Mouse (Mus musculus) heart, postnatal 0 days (tissue): ENCODE results near the gene Brwd1. TPM values are rescaled to one million over a fixed set of nuclear protein-coding genes. Genes with fewer than 3 reads are reported as not detected.

ENCODE experiments used
- ATAC-seq: fragments of 200-750 bp; cut with Nextera tagmentation; 2 replicates; pipeline ENCODE4 v1.8.0; 2017; ENCODE audit warnings: low read depth, moderate number of reproducible peaks, moderate library complexity; ENCODE audit not compliant: insufficient read depth
- DNase-seq: peaks from one replicate; pipeline ENCODE4 v3.0.0-alpha.2; 2016; ENCODE audit warnings: low spot score
- H3K27ac ChIP-seq: fragments of 300-500 bp; sonication (generic); 2 replicates; pipeline ENCODE4 v1.5.1; 2014; ENCODE audit warnings: low read depth, mild to moderate bottlenecking
- H3K27me3 ChIP-seq: fragments of 300-500 bp; sonication (generic); 2 replicates; pipeline ENCODE4 v1.6.1; 2014; ENCODE audit warnings: low read length, mixed read lengths; ENCODE audit not compliant: control insufficient read depth, insufficient read depth
- H3K36me3 ChIP-seq: fragments of 300-500 bp; sonication (generic); replicated peaks from 2 replicates; pipeline ENCODE4 v1.6.1; 2014; ENCODE audit warnings: low read length, mixed read lengths; ENCODE audit not compliant: control insufficient read depth, insufficient read depth
- H3K4me1 ChIP-seq: fragments of 300-500 bp; sonication (generic); 2 replicates; pipeline ENCODE4 v1.6.1; 2014; ENCODE audit warnings: antibody characterized with exemption; ENCODE audit not compliant: control insufficient read depth, insufficient read depth
- H3K4me2 ChIP-seq: fragments of 300-500 bp; sonication (generic); 2 replicates; pipeline ENCODE4 v1.6.1; 2014; ENCODE audit warnings: low read depth, mild to moderate bottlenecking, low read length, moderate library complexity
- H3K4me3 ChIP-seq: fragments of 300-500 bp; sonication (generic); 2 replicates; pipeline ENCODE4 v1.5.1; 2014; ENCODE audit warnings: low read depth, low read length
- H3K9ac ChIP-seq: fragments of 300-500 bp; sonication (generic); replicated peaks from 2 replicates; pipeline ENCODE4 v1.6.1; 2014; ENCODE audit warnings: low read depth, low read length, mixed read lengths
- H3K9me3 ChIP-seq: fragments of 300-500 bp; sonication (generic); replicated peaks from 2 replicates; pipeline ENCODE4 v1.6.1; 2016; ENCODE audit warnings: low read length; ENCODE audit not compliant: control insufficient read depth
- CTCF ChIP-seq: IDR thresholded peaks from 2 replicates; pipeline ENCODE4 v1.5.1; 2016; ENCODE audit warnings: antibody characterized with exemption, control low read depth, low read depth
- EP300 ChIP-seq: IDR thresholded peaks from 2 replicates; pipeline ENCODE4 v1.6.1; 2016; ENCODE audit warnings: antibody characterized with exemption, low read depth
- WGBS: fragments of 180-500 bp; shearing (Covaris S2); extraction: QIAGEN DNeasy Blood & Tissue Kit; methylation state at CpG from one replicate; pipeline ENCODE4 v1.1.7; 2014; 5-methylcytosine and 5-hydroxymethylcytosine counted together
- polyA plus RNA-seq: library from polyadenylated mRNA; unstranded; fragments of >200 nt; fragmentation: Nextera tagmentation; extraction: Ambion mirVana; gene quantifications from 2 replicates; pipeline ENCODE4 v1.2.1, GENCODE M21; 2015
- total RNA-seq: library from RNA; depleted of rRNA; stranded (reverse); fragments of >200 nt; gene quantifications from 2 replicates; pipeline ENCODE4 v1.2.3, GENCODE M21; 2014; ENCODE audit warnings: low replicate concordance; rRNA removed

Gene Brwd1
- total RNA-seq (69.0 and 72.1 TPM in 2 replicates), polyA plus RNA-seq (53.0 and 55.9 TPM in 2 replicates)

DNA sequence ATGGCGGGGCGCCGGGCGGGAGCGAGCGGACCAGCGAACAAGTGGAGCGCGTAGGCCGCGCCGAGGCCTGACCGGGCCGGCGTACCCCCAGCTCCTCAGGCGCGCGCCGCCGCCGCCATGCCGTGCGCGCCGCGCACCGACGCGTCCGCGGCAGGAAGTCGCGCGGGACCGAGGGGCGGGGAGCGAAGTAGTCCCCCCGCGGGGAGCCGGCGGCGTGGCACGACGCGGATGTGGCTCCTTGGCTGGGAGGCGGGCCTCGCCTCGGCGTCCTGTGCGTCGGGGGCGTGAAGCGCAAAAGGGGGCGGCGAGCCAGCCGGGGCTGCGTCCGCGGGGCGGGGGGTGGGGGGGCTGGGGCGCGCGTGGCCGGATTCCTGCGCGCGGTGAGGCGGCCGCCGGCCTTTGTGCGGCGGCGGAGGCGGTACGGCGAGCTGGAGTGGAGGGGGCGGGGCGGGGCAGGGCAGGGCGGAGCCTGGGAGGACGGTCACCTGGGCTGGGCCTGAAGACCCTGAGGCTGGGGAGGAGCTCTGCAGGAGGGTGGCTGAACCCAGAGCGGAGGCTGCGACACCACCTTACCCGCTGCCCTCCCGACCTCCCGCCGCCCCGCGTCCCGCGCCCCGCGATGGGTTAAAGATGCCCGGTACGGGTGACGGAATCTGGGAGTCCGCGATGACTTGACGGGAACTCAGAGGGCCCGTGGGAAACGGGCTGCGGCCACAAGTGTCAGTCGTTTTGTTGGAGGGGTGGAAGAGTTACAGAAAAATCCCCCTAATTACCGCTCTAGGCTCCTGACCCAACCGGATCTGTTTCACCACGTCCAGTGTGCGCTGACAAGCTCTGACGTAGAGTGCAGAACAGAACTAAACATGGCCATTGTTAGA is at the start of gene Brwd1:
Gene Brwd1, minus strand, starts transcription at position 226 of the 878 bp plus-strand sequence.
- peaks cover 14% of the 10 kb centered on the region for H3K4me1 ChIP-seq
- 0% methylated on average over 69 of the region's 107 CpGs for WGBS
- H3K9ac ChIP-seq: peak within 1 kb of the TSS; percentile 90
- ATAC-seq (peak; percentile 85), DNase-seq (peak; percentile 91)
- H3K9me3 ChIP-seq: no peaks in the 10 kb centered on the region
- H3K4me3 ChIP-seq: peak within 1 kb of the TSS; percentile 76
- TF ChIP-seq CTCF (no peak), EP300 (no peak; the same call in 1 of the 2 replicates)
- peaks cover 28% of the 10 kb centered on the region; the same call in 1 of the 2 replicates for H3K36me3 ChIP-seq
- peak within 1 kb of the TSS; percentile 75 for H3K4me2 ChIP-seq
- no peaks in the 10 kb centered on the region for H3K27me3 ChIP-seq
- H3K27ac ChIP-seq: peak within 1 kb of the TSS; percentile 98

DNA sequence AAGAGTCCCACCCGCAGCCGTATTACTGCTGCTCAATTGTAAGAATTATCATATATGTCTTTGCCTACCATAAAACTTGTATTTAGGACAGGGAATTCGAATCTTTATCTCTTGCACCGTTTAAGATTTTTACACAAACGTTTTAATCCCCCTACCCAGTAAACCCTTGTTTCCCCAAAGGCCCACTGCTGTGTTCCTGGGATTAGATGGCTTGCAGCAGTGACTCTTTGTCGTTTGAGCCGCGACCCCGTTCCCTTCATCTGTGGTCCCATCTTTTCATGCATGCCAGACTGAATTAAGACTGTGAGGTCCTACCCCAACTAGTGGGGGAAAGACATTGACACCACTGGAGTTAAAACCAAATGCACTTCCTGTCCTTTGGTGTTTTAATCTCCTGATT is 46.1 kb upstream of the Brwd1 start:
- Histone ChIP-seq H3K9ac (peak overlapping the region; percentile 84), H3K27ac (peak overlapping the region; percentile 98), H3K4me3 (peak overlapping the region; percentile 69), H3K4me2 (peak overlapping the region; percentile 84), H3K27me3 (no peaks in the 10 kb centered on the region), H3K9me3 (no peaks in the 10 kb centered on the region), H3K36me3 (peaks cover 25% of the 10 kb centered on the region), H3K4me1 (peaks cover 20% of the 10 kb centered on the region)
- TF ChIP-seq CTCF: no peak
- TF ChIP-seq EP300: no peak
- DNase-seq (no peak), ATAC-seq (no peak)
- 3% methylated on average over 9 of the region's 9 CpGs for WGBS

DNA sequence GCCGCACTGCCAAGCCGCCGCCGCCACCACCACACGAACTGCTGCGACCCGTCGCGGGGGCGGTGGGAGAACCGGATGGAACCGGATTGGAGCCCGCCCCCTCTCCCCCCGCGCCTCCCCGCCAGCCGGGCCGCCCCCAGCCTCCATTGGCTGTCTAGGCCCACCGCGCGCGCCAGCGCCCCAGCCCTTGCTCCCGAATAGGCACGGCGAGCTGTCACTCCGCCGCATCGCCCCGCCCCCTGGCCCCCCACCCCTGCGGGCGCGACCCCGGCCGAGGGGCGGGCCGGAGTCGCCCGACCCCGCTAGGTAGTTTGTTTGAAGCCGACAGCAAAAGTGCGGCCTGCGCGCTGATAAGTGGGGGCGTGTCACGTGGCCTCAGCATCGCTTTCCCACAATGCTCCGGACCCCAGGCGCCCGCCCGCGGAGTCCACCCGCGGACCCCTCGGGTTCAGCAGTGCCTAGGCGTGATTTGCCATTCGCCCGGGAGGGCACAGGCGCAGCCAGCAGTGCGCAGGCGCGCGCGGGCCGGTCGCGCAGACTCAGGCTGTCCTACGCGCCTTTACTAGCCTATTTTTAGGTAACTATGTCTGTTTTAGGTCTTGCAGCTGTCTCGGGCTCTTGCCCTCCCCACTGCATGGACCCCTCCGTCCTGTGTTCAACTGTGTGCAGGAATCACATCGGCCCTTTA is 45.5 kb upstream of the Brwd1 start, which contains the start of gene Hmgn1:
Gene Hmgn1, minus strand, starts transcription at position 73 of the 688 bp plus-strand sequence.
- peaks cover 32% of the 10 kb centered on the region for H3K36me3 ChIP-seq
- H3K27ac ChIP-seq: peak within 1 kb of the TSS; percentile 98
- under 1% methylated on average over 60 of the region's 72 CpGs for WGBS
- peak within 1 kb of the TSS; percentile 84 for H3K9ac ChIP-seq
- H3K4me1 ChIP-seq: peaks cover 20% of the 10 kb centered on the region
- peak; percentile 97 for DNase-seq
- peak within 1 kb of the TSS; percentile 84 for H3K4me2 ChIP-seq
- TF ChIP-seq CTCF (no peak), EP300 (no peak)
- no peaks in the 10 kb centered on the region for H3K9me3 ChIP-seq
- no peaks in the 10 kb centered on the region for H3K27me3 ChIP-seq
- ATAC-seq: peak; percentile 95
- H3K4me3 ChIP-seq: peak within 1 kb of the TSS; percentile 69

DNA sequence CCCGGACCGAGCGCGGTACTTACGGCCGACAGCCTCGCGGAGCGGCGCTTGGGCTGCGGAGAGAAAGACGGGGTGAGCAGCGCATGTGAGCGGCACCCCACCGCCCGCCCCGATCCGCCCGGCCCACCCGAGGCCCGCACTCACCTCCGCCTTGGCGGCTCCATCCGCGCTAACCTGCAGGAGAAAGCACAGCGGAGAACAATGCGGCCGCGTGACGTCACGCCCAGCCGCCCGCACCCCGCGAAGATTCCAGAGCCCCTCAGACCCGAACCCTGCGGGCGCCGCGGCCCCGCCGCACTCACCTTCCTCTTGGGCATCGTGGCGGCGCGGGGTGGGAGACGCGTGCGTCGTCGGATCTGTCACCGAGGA is 44.9 kb upstream of the Brwd1 start:
- WGBS: under 1% methylated on average over 42 of the region's 52 CpGs
- H3K4me2 ChIP-seq: peak overlapping the region; percentile 84

DNA sequence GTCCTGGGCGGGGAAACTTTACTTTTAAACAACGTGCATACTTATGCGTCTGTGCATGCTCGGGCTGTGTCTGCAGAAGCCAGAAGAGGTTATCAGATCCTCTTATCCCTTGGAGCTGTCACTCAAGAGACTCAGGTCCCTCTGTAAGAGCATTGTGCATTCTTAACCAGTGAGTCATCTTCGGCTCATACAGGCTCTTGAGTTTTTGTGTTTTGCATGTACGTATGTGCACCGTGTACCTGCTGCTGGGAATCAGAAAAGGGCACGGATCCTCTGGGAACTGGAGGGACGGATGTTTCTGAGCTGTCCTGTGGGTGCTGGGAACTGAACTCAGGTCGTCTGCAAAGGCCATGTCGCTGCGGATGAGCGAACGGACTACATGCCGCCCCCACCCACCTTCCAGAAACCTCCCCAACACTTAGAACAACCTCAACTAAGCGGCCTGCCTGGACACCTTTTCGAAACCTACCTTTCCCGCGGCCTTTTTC is 44.4 kb upstream of the Brwd1 start:
- Histone ChIP-seq H3K4me1 (peaks cover 20% of the 10 kb centered on the region), H3K27ac (peak overlapping the region; percentile 98), H3K4me3 (peak overlapping the region; percentile 69), H3K9me3 (no peaks in the 10 kb centered on the region), H3K9ac (peak overlapping the region; percentile 84), H3K36me3 (peaks cover 38% of the 10 kb centered on the region), H3K4me2 (peak overlapping the region; percentile 84), H3K27me3 (no peaks in the 10 kb centered on the region)
- ATAC-seq (no peak), DNase-seq (peak; percentile 54)
- WGBS: 2% methylated on average over 19 of the region's 19 CpGs
- TF ChIP-seq CTCF (no peak), EP300 (no peak)

More for the DNA sequence above, 44.9 kb upstream of the Brwd1 start:
- H3K4me3 ChIP-seq: peak overlapping the region; percentile 69
- H3K9me3 ChIP-seq: no peaks in the 10 kb centered on the region
- H3K36me3 ChIP-seq: peaks cover 37% of the 10 kb centered on the region
- TF ChIP-seq EP300 (no peak; the same call in 1 of the 2 replicates), CTCF (no peak)
- H3K27me3 ChIP-seq: no peaks in the 10 kb centered on the region
- ATAC-seq: peak; percentile 16
- peaks cover 20% of the 10 kb centered on the region for H3K4me1 ChIP-seq
- H3K27ac ChIP-seq: peak overlapping the region; percentile 98
- peak overlapping the region; percentile 84 for H3K9ac ChIP-seq
- DNase-seq: peak; percentile 24
